Mouse (Mus musculus) gastrocnemius, adult 8-10 months (tissue): ENCODE results near the gene Snx21. TPM values are rescaled to one million over a fixed set of nuclear protein-coding genes. Genes with fewer than 3 reads are reported as not detected.
"Not testable (repeated sequence)": the region's sequence is repeated elsewhere in the genome, so short reads cannot be mapped to it uniquely, and the experiment has no call there.

Source experiments
- DNase-seq, 2 experiments: peaks; one replicate each; pipeline ENCODE4 v3.0.0; 2022; ENCODE audit warnings: low spot score in 2 of 2
- total RNA-seq, 4 experiments: library from RNA; stranded (reverse); gene quantifications; 2 replicates each; pipeline ENCODE4 v1.2.4; 2022

The Snx21 gene
- total RNA-seq, 4 experiments from 2014 or later = 23.5 to 24.8 (median 24.4) TPM

GRCm38 (mm10) chr2:164792400-164793190, 7.0 kb downstream of the Snx21 start:
- DNase-seq = no peak

GRCm38 (mm10) chr2:164793236-164793635, 7.6 kb downstream of the Snx21 start:
- peak; percentile 44 to 55 for DNase-seq

- DNase-seq = no peak
Measured at GRCm38 (mm10) chr2:164793772-164794171, 8.1 kb downstream of the Snx21 start.

GRCm38 (mm10) chr2:164794293-164794692, 8.7 kb downstream of the Snx21 start:
- DNase-seq = peak; percentile 69 to 80

GRCm38 (mm10) chr2:164795868-164796267, 10.2 kb downstream of the Snx21 start:
- no peak for DNase-seq

- DNase-seq = not testable (repeated sequence)
Measured at GRCm38 (mm10) chr2:164798554-164798953, 12.9 kb downstream of the Snx21 start.

GRCm38 (mm10) chr2:164800252-164801004, 14.8 kb downstream of the Snx21 start:
- no peak for DNase-seq

- no peak for DNase-seq
Measured at GRCm38 (mm10) chr2:164803201-164803920, 17.7 kb downstream of the Snx21 start.

- DNase-seq = no peak
Measured at GRCm38 (mm10) chr2:164803921-164804313, 18.3 kb downstream of the Snx21 start.

GRCm38 (mm10) chr2:164804533-164805331, 19.1 kb downstream of the Snx21 start, which contains the start of the genes Acot8 and Zswim3:
Gene Acot8, minus strand, starts transcription at chr2:164804882.
Gene Zswim3, plus strand, starts transcription at chr2:164805098.
- DNase-seq = peak; percentile 97

GRCm38 (mm10) chr2:164805332-164805718, 19.7 kb downstream of the Snx21 start:
- DNase-seq = no peak

- DNase-seq = no peak
Measured at GRCm38 (mm10) chr2:164806614-164807013, 21.0 kb downstream of the Snx21 start.

GRCm38 (mm10) chr2:164813557-164813956, 27.9 kb downstream of the Snx21 start:
- no peak for DNase-seq

- DNase-seq = no peak
Measured at GRCm38 (mm10) chr2:164815348-164815747, 29.7 kb downstream of the Snx21 start.

- DNase-seq = no peak
Measured at GRCm38 (mm10) chr2:164815821-164816220, 30.2 kb downstream of the Snx21 start.

GRCm38 (mm10) chr2:164817206-164817605, 31.6 kb downstream of the Snx21 start:
- no peak for DNase-seq

GRCm38 (mm10) chr2:164817703-164818102, 32.1 kb downstream of the Snx21 start:
- no peak for DNase-seq

- no peak for DNase-seq
Measured at GRCm38 (mm10) chr2:164821060-164821459, 35.4 kb downstream of the Snx21 start.

GRCm38 (mm10) chr2:164822636-164823165, 37.1 kb downstream of the Snx21 start, which contains the start of gene Zswim1:
Gene Zswim1, plus strand, starts transcription at chr2:164822686.
- DNase-seq = peak; percentile 98 to 99

- DNase-seq = no peak
Measured at GRCm38 (mm10) chr2:164823181-164823585, 37.6 kb downstream of the Snx21 start.

- DNase-seq = no peak
Measured at GRCm38 (mm10) chr2:164823969-164824368, 38.3 kb downstream of the Snx21 start.
